8 mouse cellular contexts compared by ENCODE assay signal in the genomic region with DNA sequence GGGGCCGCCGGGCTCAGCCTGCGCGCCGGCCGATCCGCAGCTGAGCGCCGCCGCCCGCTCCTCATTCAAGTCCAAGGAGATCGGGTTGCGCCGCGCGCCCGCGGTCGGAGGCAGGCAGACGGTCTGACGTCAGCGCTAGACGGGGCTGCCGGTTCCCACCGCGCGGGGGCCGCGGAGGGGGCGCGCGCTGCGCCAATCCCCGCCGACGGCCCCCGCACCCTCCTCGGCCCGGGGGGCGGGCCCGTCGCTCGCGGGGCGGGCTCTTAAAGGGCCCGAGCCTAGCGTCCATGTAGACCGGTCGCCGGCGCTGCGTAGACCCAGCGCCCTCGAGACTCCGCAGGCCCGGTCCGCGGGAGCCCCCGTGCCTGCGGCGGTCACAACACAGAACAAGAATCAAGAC. TPM values are rescaled to one million over a fixed set of nuclear protein-coding genes. Genes with fewer than 3 reads are reported as not detected.
DNase-seq lines count a peak whose midpoint lies in the region; ATAC-seq and TF ChIP-seq lines count a peak whose summit lies in the region.

Pmepa1 (minus strand) TSS at position 125 of the 400 bp plus-strand sequence.

- TF ChIP-seq POLR2A in liver, adult 2 months (IDR thresholded peaks at IDR 0.05; ENCODE audit: extremely low read depth, insufficient read depth, low read length), result peak; percentile 30; the same call in 1 of the 2 replicates

- peaks cover 58% of the 10 kb centered on the region for H3K4me1 ChIP-seq in forebrain, embryonic 10.5 days
- H3K4me1 ChIP-seq in heart, embryonic 13.5 days, result peaks cover 55% of the 10 kb centered on the region
- H3K4me1 ChIP-seq in kidney, embryonic 16.5 days (ENCODE audit: insufficient read depth, low read length), result peaks cover 38% of the 10 kb centered on the region
- peaks cover 6% of the 10 kb centered on the region for H3K4me1 ChIP-seq in liver, adult 2 months (ENCODE audit: control insufficient read depth, insufficient read depth, low read length)

- ATAC-seq in heart, embryonic 13.5 days (ENCODE audit: extremely low read depth, insufficient number of reproducible peaks, low FRiP score, low TSS enrichment), result peak; percentile 85
- ATAC-seq in kidney, embryonic 16.5 days (ENCODE audit: low FRiP score, low TSS enrichment), result peak; percentile 95

- H3K36me3 ChIP-seq in forebrain, embryonic 10.5 days (replicated peaks), result no peaks in the 10 kb centered on the region
- H3K36me3 ChIP-seq in heart, embryonic 13.5 days, result no peaks in the 10 kb centered on the region
- H3K36me3 ChIP-seq in kidney, embryonic 16.5 days (ENCODE audit: insufficient read depth, low read length), result no peaks in the 10 kb centered on the region
- H3K36me3 ChIP-seq in liver, adult 2 months (ENCODE audit: control insufficient read depth, insufficient read depth, low read length), result no peaks in the 10 kb centered on the region

- H3K9ac ChIP-seq in heart, embryonic 13.5 days, result peak within 1 kb of the TSS; percentile 99
- peak within 1 kb of the TSS; percentile 97 for H3K9ac ChIP-seq in kidney, embryonic 16.5 days (replicated peaks; ENCODE audit: low read length)
- peak within 1 kb of the TSS; percentile 81 for H3K9ac ChIP-seq in liver, adult 2 months (ENCODE audit: low read depth, low read length)

- TF ChIP-seq CTCF in liver, adult 2 months (IDR thresholded peaks at IDR 0.05; ENCODE audit: low read depth, low read length), result no peak

- H3K4me2 ChIP-seq in heart, embryonic 13.5 days, result peak within 1 kb of the TSS; percentile 84
- peak within 1 kb of the TSS; percentile 94 for H3K4me2 ChIP-seq in kidney, embryonic 16.5 days (replicated peaks; ENCODE audit: low read depth, low read length)

- peak within 1 kb of the TSS; percentile 95 for H3K4me3 ChIP-seq in forebrain, embryonic 10.5 days
- H3K4me3 ChIP-seq in heart, embryonic 13.5 days, result peak within 1 kb of the TSS; percentile 99
- peak within 1 kb of the TSS; percentile 96 for H3K4me3 ChIP-seq in kidney, embryonic 16.5 days (ENCODE audit: low read length)
- H3K4me3 ChIP-seq in liver, adult 2 months (ENCODE audit: insufficient read depth, low read depth, low read length), result peak within 1 kb of the TSS; percentile 59

- peaks cover 80% of the 10 kb centered on the region for H3K27me3 ChIP-seq in forebrain, embryonic 10.5 days (ENCODE audit: poor library complexity, severe bottlenecking)
- no peaks in the 10 kb centered on the region for H3K27me3 ChIP-seq in heart, embryonic 13.5 days (replicated peaks)
- H3K27me3 ChIP-seq in kidney, embryonic 16.5 days (ENCODE audit: insufficient read depth, low read length), result no peaks in the 10 kb centered on the region
- no peaks in the 10 kb centered on the region for H3K27me3 ChIP-seq in liver, adult 2 months (ENCODE audit: control insufficient read depth, insufficient read depth, low read length)

- no peaks in the 10 kb centered on the region for H3K79me2 ChIP-seq in liver, adult 2 months (ENCODE audit: control insufficient read depth, insufficient read depth, low read length)

- H3K27ac ChIP-seq in forebrain, embryonic 10.5 days, result peak within 1 kb of the TSS; percentile 96
- H3K27ac ChIP-seq in heart, embryonic 13.5 days (replicated peaks), result peak within 1 kb of the TSS; percentile 95
- H3K27ac ChIP-seq in kidney, embryonic 16.5 days (ENCODE audit: low read length), result peak within 1 kb of the TSS; percentile 79
- peak within 1 kb of the TSS; percentile 27; the same call in 1 of the 2 replicates for H3K27ac ChIP-seq in liver, adult 2 months (replicated peaks; ENCODE audit: insufficient read depth, low read depth, low read length)

- H3K9me3 ChIP-seq in forebrain, embryonic 10.5 days, result no peaks in the 10 kb centered on the region
- no peaks in the 10 kb centered on the region for H3K9me3 ChIP-seq in heart, embryonic 13.5 days
- H3K9me3 ChIP-seq in kidney, embryonic 16.5 days (ENCODE audit: low read length), result no peaks in the 10 kb centered on the region

- peak; percentile 82 for DNase-seq in 3T3-L1 (ENCODE audit: low read depth, low spot score)
- DNase-seq in brain, adult 2 months (ENCODE audit: low read depth, low spot score), result peak; percentile 94
- peak; percentile 83 for DNase-seq in forebrain, embryonic 10.5 days (ENCODE audit: extremely low spot score, low spot score)
- DNase-seq in liver, adult 2 months (ENCODE audit: extremely low read depth, low read depth, low spot score), result peak; percentile 49
- peak; percentile 85 for DNase-seq in naive thymus-derived CD4-positive, alpha-beta T cell, adult 2 months (ENCODE audit: low read depth)
- peak; percentile 49 to 74 for DNase-seq in spleen, postnatal 4 days (ENCODE audit: low spot score in 2 of 2)

- WGBS in forebrain, embryonic 10.5 days, result under 1% methylated on average over 54 of the region's 61 CpGs
- WGBS in heart, embryonic 13.5 days, result under 1% methylated on average over 55 of the region's 61 CpGs
- under 1% methylated on average over 46 of the region's 61 CpGs for WGBS in kidney, embryonic 16.5 days
- 1% methylated on average over 50 of the region's 61 CpGs for WGBS in liver, adult 2 months

RNA-seq across cellular contexts. Expression of gene Pmepa1, which starts in this region (rescaled TPM):
- 1.3 and 1.8 TPM in 2 replicates for polyA plus RNA-seq in forebrain, embryonic 10.5 days (2016; fragmentation: Nextera tagmentation; extraction: Ambion mirVana)
- polyA plus RNA-seq in heart, embryonic 13.5 days (2015; fragmentation: Nextera tagmentation; extraction: Ambion mirVana), result 3.4 TPM in 2 replicates
- 4.3 and 4.8 TPM in 2 replicates for polyA plus RNA-seq in kidney, embryonic 16.5 days (2015; fragmentation: Nextera tagmentation; extraction: Ambion mirVana)
- total RNA-seq in liver, adult 2 months (2014; rRNA removed), result 0.28 and 0.60 TPM in 2 replicates
- polyA plus RNA-seq in liver, adult 2 months (2012; rRNA removed), result 1.8 and 4.1 TPM in 2 replicates

Comparison
In these comparisons a context has a peak if more than half of its experiments do, and no peak if none do; other contexts are left out.
1. Peak in every context shown above with its lines: DNase-seq, ATAC-seq, H3K4me3 ChIP-seq and H3K27ac ChIP-seq.
2. H3K27ac ChIP-seq: peak in every context shown above with its lines; median percentile 96 in forebrain, embryonic 10.5 days; 95 in heart, embryonic 13.5 days; 79 in kidney, embryonic 16.5 days; 27 in liver, adult 2 months.